Mouse (Mus musculus) C2C12 (cell line): ENCODE measurements around the gene Tubg2. TPM values are rescaled to one million over a fixed set of nuclear protein-coding genes. Genes with fewer than 3 reads are reported as not detected.

ENCODE experiments used
- H3K27me3 ChIP-seq: one replicate; pipeline ENCODE4 v1.6.1; 2011; ENCODE audit not compliant: control insufficient read depth, insufficient read depth, insufficient read length
- H3K36me3 ChIP-seq: one replicate; pipeline ENCODE4 v1.6.1; 2011; ENCODE audit not compliant: control insufficient read depth, insufficient read depth
- H3K4me3 ChIP-seq: one replicate; pipeline ENCODE4 v1.5.1; 2011; ENCODE audit warnings: mild to moderate bottlenecking, control low read depth; ENCODE audit not compliant: poor library complexity, insufficient read depth, severe bottlenecking
- H3K79me2 ChIP-seq: one replicate; pipeline ENCODE4 v1.6.1; 2011; ENCODE audit not compliant: control insufficient read depth, insufficient read depth
- H3K79me3 ChIP-seq: one replicate; pipeline ENCODE4 v1.6.1; 2011; ENCODE audit warnings: low read depth, control low read depth
- H3ac ChIP-seq: one replicate; pipeline ENCODE3; 2011; ENCODE audit warnings: low read depth; ENCODE audit not compliant: control insufficient read depth, insufficient read length
- CEBPB ChIP-seq: IDR thresholded peaks from one replicate; pipeline ENCODE4 v1.6.1; 2011; ENCODE audit warnings: low read depth, mild to moderate bottlenecking, control low read depth, moderate library complexity
- CTCF ChIP-seq: IDR thresholded peaks from one replicate; pipeline ENCODE4 v1.5.1; 2011; ENCODE audit not compliant: control insufficient read depth, insufficient read depth, insufficient read length
- FOSL1 ChIP-seq: IDR thresholded peaks from one replicate; pipeline ENCODE4 v1.8.0; 2011; ENCODE audit warnings: mild to moderate bottlenecking, low read length; ENCODE audit not compliant: poor library complexity, insufficient read depth, severe bottlenecking
- MAX ChIP-seq: IDR thresholded peaks from one replicate; pipeline ENCODE4 v1.6.1; 2011; ENCODE audit warnings: mild to moderate bottlenecking, control low read depth
- MYOD1 ChIP-seq: IDR thresholded peaks from one replicate; pipeline ENCODE4 v1.6.1; 2011; ENCODE audit warnings: low read depth; ENCODE audit not compliant: control insufficient read depth, insufficient read length
- MYOG ChIP-seq: IDR thresholded peaks from one replicate; pipeline ENCODE4 v1.6.1; 2011; ENCODE audit not compliant: control insufficient read depth, insufficient read length; ENCODE audit errors: extremely low read depth
- USF1 ChIP-seq: IDR thresholded peaks from one replicate; pipeline ENCODE4 v1.6.1; 2011; ENCODE audit warnings: low read depth, mild to moderate bottlenecking, control low read depth, moderate library complexity
- polyA plus RNA-seq: library from polyadenylated mRNA; unstranded; fragments of >200 nt; fragmentation: generic; extraction: Trizol; gene quantifications from one replicate; pipeline ENCODE4 v1.2.1, GENCODE M21; 2012; ENCODE audit warnings: missing spikeins

The Tubg2 gene
- polyA plus RNA-seq, 1 experiment = 0.13 TPM

GRCm38 (mm10) chr11:101192646-101193045 is 36.9 kb downstream of the Tubg2 start:
- H3K4me3 ChIP-seq = no peak overlapping the region
- H3K79me3 ChIP-seq = no peaks in the 10 kb centered on the region
- no peaks in the 10 kb centered on the region for H3K79me2 ChIP-seq
- H3ac ChIP-seq = no peak overlapping the region
- H3K27me3 ChIP-seq = no peaks in the 10 kb centered on the region
- no peaks in the 10 kb centered on the region for H3K36me3 ChIP-seq
- TF ChIP-seq MYOD1 (no peak), USF1 (no peak), FOSL1 (no peak), MAX (no peak), CEBPB (no peak), CTCF (no peak), MYOG (no peak)

- TF ChIP-seq MAX (no peak), USF1 (no peak), MYOG (no peak), CTCF (no peak), FOSL1 (no peak), CEBPB (no peak), MYOD1 (no peak)
- H3K79me3 ChIP-seq = no peaks in the 10 kb centered on the region
- H3ac ChIP-seq = no peak overlapping the region
- no peaks in the 10 kb centered on the region for H3K27me3 ChIP-seq
- H3K79me2 ChIP-seq = no peaks in the 10 kb centered on the region
- no peaks in the 10 kb centered on the region for H3K36me3 ChIP-seq
- no peak overlapping the region for H3K4me3 ChIP-seq
These were observed 37.4 kb downstream of the Tubg2 start for GRCm38 (mm10) chr11:101193076-101193475.

GRCm38 (mm10) chr11:101194137-101194536 is 38.4 kb downstream of the Tubg2 start:
- Histone ChIP-seq H3K36me3 (peaks cover 4% of the 10 kb centered on the region), H3K4me3 (no peak overlapping the region), H3K79me2 (no peaks in the 10 kb centered on the region), H3K27me3 (no peaks in the 10 kb centered on the region), H3ac (no peak overlapping the region), H3K79me3 (no peaks in the 10 kb centered on the region)
- TF ChIP-seq CEBPB = no peak
- no peak for TF ChIP-seq USF1

- Histone ChIP-seq H3K36me3 (peaks cover 4% of the 10 kb centered on the region), H3K4me3 (no peak overlapping the region), H3K79me2 (no peaks in the 10 kb centered on the region), H3ac (no peak overlapping the region), H3K79me3 (no peaks in the 10 kb centered on the region), H3K27me3 (no peaks in the 10 kb centered on the region)
- TF ChIP-seq USF1 (no peak), CEBPB (no peak), CTCF (no peak), MYOG (no peak), MYOD1 (no peak), FOSL1 (no peak), MAX (no peak)
These were observed 38.9 kb downstream of the Tubg2 start for GRCm38 (mm10) chr11:101194643-101195042.

GRCm38 (mm10) chr11:101195101-101195500 is 39.4 kb downstream of the Tubg2 start:
- H3K79me3 ChIP-seq = no peaks in the 10 kb centered on the region
- no peaks in the 10 kb centered on the region for H3K79me2 ChIP-seq
- no peak overlapping the region for H3K4me3 ChIP-seq
- H3ac ChIP-seq = no peak overlapping the region
- TF ChIP-seq USF1 (no peak), FOSL1 (no peak), MAX (no peak), MYOG (no peak), CEBPB (no peak), MYOD1 (no peak), CTCF (no peak)
- H3K36me3 ChIP-seq = peaks cover 4% of the 10 kb centered on the region
- H3K27me3 ChIP-seq = no peaks in the 10 kb centered on the region

- no peaks in the 10 kb centered on the region for H3K79me2 ChIP-seq
- peaks cover 4% of the 10 kb centered on the region for H3K36me3 ChIP-seq
- H3K27me3 ChIP-seq = no peaks in the 10 kb centered on the region
- no peak overlapping the region for H3ac ChIP-seq
- no peak overlapping the region for H3K4me3 ChIP-seq
- no peak for TF ChIP-seq FOSL1
- TF ChIP-seq CEBPB = no peak
- no peak for TF ChIP-seq USF1
- no peak for TF ChIP-seq CTCF
- no peak for TF ChIP-seq MYOG
- no peak for TF ChIP-seq MYOD1
- no peak for TF ChIP-seq MAX
- H3K79me3 ChIP-seq = no peaks in the 10 kb centered on the region
These were observed 39.9 kb downstream of the Tubg2 start for GRCm38 (mm10) chr11:101195571-101195970.
